Mouse (Mus musculus) heart, adult 2 months (tissue): ENCODE data around the gene Gm44965. TPM values are rescaled to one million over a fixed set of nuclear protein-coding genes. Genes with fewer than 3 reads are reported as not detected.

Source experiments
- DNase-seq, 2 experiments: peaks; one replicate each; pipeline ENCODE4 v3.0.0; 2021
- H3K27ac ChIP-seq: fragments of 200-600 bp; 2 replicates; pipeline ENCODE4 v1.8.1; 2022
- H3K27me3 ChIP-seq: fragments of 200-500 bp; 2 replicates; pipeline ENCODE4 v1.6.1; 2012; ENCODE audit warnings: mild to moderate bottlenecking, low read length, inconsistent platforms, mixed read lengths; ENCODE audit not compliant: control insufficient read depth, insufficient read depth
- H3K36me3 ChIP-seq: fragments of 200-500 bp; 2 replicates; pipeline ENCODE4 v1.6.1; 2012; ENCODE audit warnings: low read length, inconsistent platforms; ENCODE audit not compliant: control insufficient read depth, insufficient read depth
- H3K4me1 ChIP-seq: fragments of 200-500 bp; 2 replicates; pipeline ENCODE4 v1.6.1; 2011; ENCODE audit warnings: low read length; ENCODE audit not compliant: control insufficient read depth, insufficient read depth
- H3K4me3 ChIP-seq: fragments of 200-600 bp; 2 replicates; pipeline ENCODE4 v1.8.1; 2022
- H3K79me2 ChIP-seq: fragments of 200-500 bp; replicated peaks from 2 replicates; pipeline ENCODE4 v1.6.1; 2012; ENCODE audit warnings: mild to moderate bottlenecking, inconsistent platforms, low read length, moderate library complexity, mixed read lengths; ENCODE audit not compliant: control insufficient read depth, insufficient read depth
- H3K9ac ChIP-seq: fragments of 200-500 bp; 2 replicates; pipeline ENCODE4 v1.6.1; 2012; ENCODE audit warnings: low read depth, mild to moderate bottlenecking, control low read depth, inconsistent platforms, low read length, mixed read lengths
- CTCF ChIP-seq: fragments of 200-600 bp; IDR thresholded peaks from 2 replicates; pipeline ENCODE4 v1.8.1; 2022; ENCODE audit warnings: antibody characterized with exemption, mild to moderate bottlenecking, moderate library complexity
- EP300 ChIP-seq: fragments of 200-500 bp; IDR thresholded peaks from 2 replicates; pipeline ENCODE4 v1.6.1; 2011; ENCODE audit warnings: low read depth, low read length, control low read depth; ENCODE audit not compliant: insufficient read depth
- POLR2A ChIP-seq: fragments of 200-500 bp; IDR thresholded peaks from 2 replicates; pipeline ENCODE4 v1.6.1; 2011; ENCODE audit warnings: mild to moderate bottlenecking, low read depth, low read length, control low read depth; ENCODE audit not compliant: insufficient read depth
- WGBS: fragments of 180-500 bp; shearing (Covaris S2); methylation state at CpG from one replicate; pipeline ENCODE4 v1.1.7; 2018; 5-methylcytosine and 5-hydroxymethylcytosine counted together
- intact Hi-C: fragments of 180-260 bp; cut with DNase I; formaldehyde crosslinking; loops from one replicate; pipeline ENCODE4 v1.15.1; 2025
- polyA plus RNA-seq: library from polyadenylated mRNA; depleted of rRNA; stranded (reverse); fragments of >200 nt; gene quantifications from 2 replicates; pipeline ENCODE4 v1.2.3, GENCODE M21; 2012
- total RNA-seq, 2 experiments: library from RNA; stranded (reverse); gene quantifications; 2 replicates each; pipeline ENCODE4 v1.2.3; 2021

Gm44965 gene
- total and polyA plus RNA-seq, 3 experiments = not detected

DNA sequence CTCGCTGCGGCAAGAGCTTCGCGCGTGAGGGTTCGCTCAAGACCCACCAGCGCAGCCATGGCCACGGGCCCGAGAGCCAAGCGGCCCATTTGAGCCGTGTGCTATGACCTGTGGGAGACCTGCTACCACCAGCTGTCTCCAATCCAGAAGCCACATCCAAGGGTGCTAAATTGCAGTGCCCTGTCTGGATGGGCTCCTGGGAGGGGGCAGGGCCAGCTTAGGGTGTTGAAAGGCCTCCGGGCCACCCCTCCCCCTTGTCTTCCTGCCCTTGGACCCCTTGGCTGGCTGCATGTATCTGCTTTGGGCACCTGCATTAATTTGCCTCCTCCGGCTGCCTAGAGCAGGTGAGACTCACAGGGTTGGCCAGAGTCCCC is 35.9 kb downstream of the Gm44965 start:
- WGBS = 12% methylated on average over 13 of the region's 13 CpGs

DNA sequence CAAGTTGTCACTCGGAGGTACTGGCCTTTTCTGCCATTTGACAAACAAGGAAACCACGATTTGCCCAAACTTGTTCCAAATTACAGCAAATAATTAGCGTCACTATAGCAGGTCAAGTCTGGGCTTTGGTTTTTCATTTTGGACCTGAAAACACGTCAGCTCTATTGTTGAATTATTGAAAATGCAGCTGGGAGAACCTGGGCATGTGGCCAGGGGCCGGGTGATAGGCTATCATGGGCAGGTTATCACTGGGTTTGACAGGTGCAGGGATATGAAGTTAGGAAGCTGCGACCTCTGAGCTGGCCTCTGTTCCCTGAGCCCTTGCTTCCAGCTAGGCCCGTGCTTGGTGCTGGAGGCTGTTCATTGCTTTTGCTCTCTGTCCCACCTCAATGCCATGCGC is 37.1 kb downstream of the Gm44965 start:
- 67% methylated on average over 8 of the region's 8 CpGs for WGBS
- TF ChIP-seq CTCF = no peak
- no peak for TF ChIP-seq POLR2A
- TF ChIP-seq EP300 = no peak
- DNase-seq = peak in 1 of 2 experiments; percentile 12
- Histone ChIP-seq H3K27ac (no peak overlapping the region), H3K27me3 (no peaks in the 10 kb centered on the region), H3K4me1 (no peaks in the 10 kb centered on the region), H3K4me3 (no peak overlapping the region), H3K36me3 (no peaks in the 10 kb centered on the region), H3K79me2 (no peaks in the 10 kb centered on the region), H3K9ac (no peak overlapping the region)
- intact Hi-C loops = no loop called here

More for the DNA sequence above, 35.9 kb downstream of the Gm44965 start:
- Histone ChIP-seq H3K27me3 (no peaks in the 10 kb centered on the region), H3K36me3 (no peaks in the 10 kb centered on the region), H3K79me2 (no peaks in the 10 kb centered on the region), H3K9ac (peak overlapping the region; percentile 56), H3K27ac (no peak overlapping the region), H3K4me3 (peak overlapping the region; percentile 44), H3K4me1 (no peaks in the 10 kb centered on the region)
- TF ChIP-seq CTCF (no peak), EP300 (no peak), POLR2A (no peak)
- DNase-seq = no peak
- intact Hi-C loops = no loop called here

DNA sequence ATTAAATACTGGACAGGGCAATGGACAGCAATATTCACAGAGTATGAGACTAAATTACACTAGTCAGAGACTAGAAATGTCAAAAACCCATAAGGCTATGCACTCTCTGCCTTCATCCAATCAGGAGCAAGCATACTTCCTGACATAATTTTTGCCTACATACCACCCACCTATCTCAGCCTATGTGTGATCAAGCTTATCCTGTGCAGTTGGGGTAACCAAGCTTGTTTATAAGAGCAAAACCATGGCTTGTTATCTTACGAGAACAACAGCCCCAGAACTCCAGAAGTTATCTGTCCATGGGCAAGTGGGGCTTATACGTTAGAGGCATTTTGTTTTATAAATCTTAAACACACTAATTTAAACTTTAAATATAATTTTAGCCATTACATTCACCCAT is 41.4 kb downstream of the Gm44965 start:
- Histone ChIP-seq H3K79me2 (no peaks in the 10 kb centered on the region), H3K27ac (no peak overlapping the region), H3K4me1 (no peaks in the 10 kb centered on the region), H3K4me3 (no peak overlapping the region), H3K36me3 (no peaks in the 10 kb centered on the region), H3K27me3 (no peaks in the 10 kb centered on the region), H3K9ac (no peak overlapping the region)
- DNase-seq = no peak
- intact Hi-C loops = no loop called here
- TF ChIP-seq CTCF = no peak
- WGBS = 88% methylated on average over 2 of the region's 2 CpGs

DNA sequence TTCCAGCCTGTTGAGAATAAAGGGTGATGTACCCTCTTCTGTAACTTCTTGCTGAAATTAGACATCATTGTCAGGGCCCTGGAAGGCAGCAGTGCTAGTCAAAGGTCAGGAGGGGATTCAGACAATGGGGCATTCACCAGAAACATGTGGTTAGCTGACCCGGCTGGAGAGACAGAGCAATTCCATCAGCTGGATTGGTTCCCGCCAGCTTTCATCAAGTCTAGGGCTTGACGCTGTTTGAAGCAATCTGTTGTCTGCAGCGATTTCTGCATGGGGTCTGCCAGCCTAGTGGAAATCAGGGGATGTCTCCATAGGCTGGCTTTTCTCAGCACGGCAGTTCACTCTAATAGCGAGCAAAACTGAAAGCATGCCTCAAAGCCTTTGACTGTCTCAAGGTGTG is 42.8 kb downstream of the Gm44965 start:
- no peaks in the 10 kb centered on the region for H3K36me3 ChIP-seq
- H3K4me3 ChIP-seq = no peak overlapping the region
- no peak overlapping the region for H3K9ac ChIP-seq
- no peaks in the 10 kb centered on the region for H3K4me1 ChIP-seq
- no peaks in the 10 kb centered on the region for H3K27me3 ChIP-seq
- DNase-seq = peak in 1 of 2 experiments; percentile 46
- 64% methylated on average over 6 of the region's 6 CpGs for WGBS
- TF ChIP-seq EP300 (no peak), POLR2A (no peak), CTCF (no peak)
- H3K79me2 ChIP-seq = no peaks in the 10 kb centered on the region
- no peak overlapping the region for H3K27ac ChIP-seq
- intact Hi-C loops = no loop called here

DNA sequence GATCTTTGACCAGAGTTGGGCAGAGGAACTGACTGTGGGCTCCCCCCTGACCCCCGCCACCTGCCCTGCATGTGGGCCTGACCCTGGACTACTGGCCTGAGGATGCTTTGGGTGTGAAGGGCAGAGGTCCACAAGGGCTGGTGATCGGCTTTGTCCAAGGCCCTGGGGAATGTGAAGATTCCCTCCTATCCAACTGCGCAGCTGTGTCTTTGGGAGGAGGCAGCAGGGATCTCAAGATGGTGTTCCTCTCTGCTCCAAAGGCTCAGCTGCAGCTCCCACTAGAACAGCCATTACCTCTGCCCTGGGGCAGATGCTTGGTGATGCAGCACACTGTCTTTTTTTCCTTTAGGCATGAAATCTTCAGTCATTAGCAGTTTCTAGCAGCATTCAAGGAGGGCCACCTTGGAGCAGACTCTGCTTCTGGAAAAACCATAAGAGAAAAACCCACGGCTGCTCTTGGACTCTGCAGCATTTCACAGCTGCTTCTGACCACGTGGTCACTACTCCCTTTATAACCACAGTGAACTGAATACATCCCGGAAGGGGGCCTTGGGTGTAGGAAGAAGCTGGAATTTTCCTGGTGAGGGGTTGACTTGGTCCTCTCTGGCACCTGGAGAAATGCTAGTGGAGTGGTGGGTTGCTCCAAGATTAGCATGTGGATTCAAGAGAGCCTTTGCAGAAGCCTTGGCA is 44.2 kb downstream of the Gm44965 start:
- WGBS = 63% methylated on average over 6 of the region's 6 CpGs
- TF ChIP-seq EP300 (no peak), POLR2A (no peak), CTCF (no peak)

DNA sequence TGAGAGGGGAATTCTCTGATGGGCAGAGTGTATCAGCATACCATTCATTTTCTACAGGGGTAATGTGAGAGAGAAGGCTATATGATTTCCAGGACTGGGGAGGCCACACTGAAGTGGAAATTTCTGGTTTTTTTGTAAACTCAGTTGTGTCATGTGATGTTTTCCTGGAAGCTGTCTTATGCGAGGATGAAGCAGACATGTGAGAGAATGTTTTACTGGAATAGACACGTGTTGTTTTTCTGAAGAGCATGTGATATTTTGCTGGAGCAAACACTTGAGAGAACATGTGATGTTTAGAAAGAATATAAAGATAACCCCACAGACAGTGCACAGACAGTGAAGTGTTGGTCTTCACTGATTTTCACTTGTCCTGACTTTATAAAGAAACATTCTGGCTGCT is 44.8 kb downstream of the Gm44965 start:
- intact Hi-C loops = no loop called here
- no peak for DNase-seq
- WGBS = 53% methylated on average over 2 of the region's 2 CpGs
- Histone ChIP-seq H3K9ac (no peak overlapping the region), H3K4me3 (no peak overlapping the region), H3K79me2 (no peaks in the 10 kb centered on the region), H3K27me3 (no peaks in the 10 kb centered on the region), H3K27ac (no peak overlapping the region), H3K4me1 (no peaks in the 10 kb centered on the region), H3K36me3 (no peaks in the 10 kb centered on the region)
- 0 out of 2 replicates have a peak, but pooled peaks have one; percentile 22 for TF ChIP-seq POLR2A
- TF ChIP-seq CTCF = no peak
- TF ChIP-seq EP300 = no peak

More for the DNA sequence above, 44.2 kb downstream of the Gm44965 start:
- no peak overlapping the region for H3K27ac ChIP-seq
- intact Hi-C loops = no loop called here
- no peak for DNase-seq
- H3K36me3 ChIP-seq = no peaks in the 10 kb centered on the region
- H3K4me3 ChIP-seq = no peak overlapping the region
- no peaks in the 10 kb centered on the region for H3K27me3 ChIP-seq
- no peaks in the 10 kb centered on the region for H3K79me2 ChIP-seq
- no peak overlapping the region for H3K9ac ChIP-seq
- H3K4me1 ChIP-seq = no peaks in the 10 kb centered on the region
